ENCODE assay signal across 19 mouse cellular contexts in the genomic region with DNA sequence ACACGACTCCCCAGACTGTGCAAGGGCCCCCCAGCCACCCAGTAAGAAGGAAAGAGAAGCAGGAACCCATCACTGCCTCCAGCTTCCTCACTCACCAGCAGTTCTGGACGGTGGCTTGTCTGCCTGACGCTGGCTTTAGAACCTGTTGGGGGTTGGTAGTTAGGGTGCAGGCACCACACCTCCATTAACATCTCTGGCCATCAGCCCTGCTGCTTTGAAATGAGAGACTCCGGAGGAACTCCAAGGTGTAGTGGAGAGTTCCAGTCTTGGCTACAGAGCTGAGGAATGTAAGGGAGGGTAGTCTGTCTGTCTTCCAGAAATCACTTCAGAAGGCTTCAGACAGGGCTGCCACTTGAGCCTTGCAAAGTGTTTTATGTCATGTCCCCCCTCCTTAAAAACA. TPM values are rescaled to one million over a fixed set of nuclear protein-coding genes. Genes with fewer than 3 reads are reported as not detected.
"Had no signal": no experiment of that assay in that cellular context is flagged by ENCODE, and none has a peak within 500 bp of the region (broad histone marks: within the 10 kb centered on the region; RNA-seq: fewer than 3 reads in every experiment).

No protein-coding gene starts in this region.

- ATAC-seq: liver, postnatal 0 days; midbrain, embryonic 13.5 days; midbrain, embryonic 15.5 days had no signal

- H3K4me2 ChIP-seq: liver, embryonic 15.5 days; lung, embryonic 15.5 days; midbrain, embryonic 11.5 days; midbrain, embryonic 13.5 days; midbrain, embryonic 15.5 days; neural tube, embryonic 12.5 days; stomach, embryonic 15.5 days had no signal

- H3K9ac ChIP-seq: liver, embryonic 15.5 days; liver, postnatal 0 days; lung, embryonic 15.5 days; midbrain, embryonic 13.5 days; midbrain, embryonic 15.5 days; neural tube, embryonic 12.5 days; stomach, embryonic 15.5 days had no signal

- H3K9me3 ChIP-seq: liver, embryonic 15.5 days; lung, embryonic 15.5 days; megakaryocyte, embryonic 14.5 days; midbrain, embryonic 13.5 days; midbrain, embryonic 15.5 days; neural tube, embryonic 12.5 days; stomach, embryonic 15.5 days had no signal

- H3K36me3 ChIP-seq: liver, embryonic 15.5 days; lung, embryonic 15.5 days; midbrain, embryonic 13.5 days; midbrain, embryonic 15.5 days; neural tube, embryonic 12.5 days; stomach, embryonic 15.5 days had no signal

- H3K4me3 ChIP-seq: liver, embryonic 15.5 days; lung, embryonic 15.5 days; megakaryocyte, embryonic 14.5 days; midbrain, embryonic 13.5 days; midbrain, embryonic 15.5 days; neural tube, embryonic 12.5 days; stomach, embryonic 15.5 days had no signal

- DNase-seq: liver, postnatal 0 days; lung, adult 2 months; lung, postnatal 10 days; right cerebral cortex, postnatal 14 days; thymus, adult 2 months; thymus, postnatal 36 days had no signal

- H3K27ac ChIP-seq: liver, embryonic 15.5 days; lung, embryonic 15.5 days; midbrain, embryonic 13.5 days; midbrain, embryonic 15.5 days; neural tube, embryonic 12.5 days; stomach, embryonic 15.5 days; stomach, postnatal 0 days had no signal

- H3K27me3 ChIP-seq: lung, embryonic 15.5 days; midbrain, embryonic 15.5 days; neural tube, embryonic 12.5 days; stomach, embryonic 15.5 days had no signal

- H3K4me1 ChIP-seq: stomach, embryonic 15.5 days had no signal

RNA-seq across cellular contexts. Expression of a gene that starts 8.1 kb away (rescaled TPM):
- total RNA-seq: neutrophil, adult 5-6 weeks had no signal
- polyA plus RNA-seq: liver, embryonic 15.5 days; liver, postnatal 0 days had no signal

RNA-seq across cellular contexts. Expression of a gene that starts 39.1 kb away (rescaled TPM):
- total RNA-seq: megakaryocyte progenitor cell, adult 5-6 weeks; monocyte, adult 5-6 weeks; neutrophil, adult 5-6 weeks had no signal
- polyA plus RNA-seq: spleen, adult 2 months had no signal
